Mouse (Mus musculus): Measurements from ENCODE around the gene Pelo. TPM values are rescaled to one million over a fixed set of nuclear protein-coding genes. Genes with fewer than 3 reads are reported as not detected.

Gene Pelo
- polyA plus RNA-seq, 1 experiment from 2014 or later = 6.5 TPM

DNA sequence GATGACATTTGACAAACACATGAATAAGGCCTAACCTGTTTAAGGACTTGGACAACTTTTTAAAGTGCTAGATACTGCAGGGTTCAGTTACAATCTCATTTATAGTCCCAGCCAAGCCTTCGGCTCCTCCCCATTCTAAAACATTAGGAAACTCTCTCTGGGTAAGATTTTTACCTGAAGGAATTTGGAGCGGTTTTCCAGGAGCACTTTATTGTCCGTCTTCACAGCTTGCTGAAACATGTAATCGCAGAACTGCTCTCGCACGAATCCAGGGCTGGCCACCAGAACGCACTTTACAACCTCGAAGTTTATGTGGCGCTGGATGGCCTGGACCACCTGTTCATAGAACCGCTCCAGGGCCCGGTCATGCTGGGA, 979 bp downstream of the Pelo start:
- Histone ChIP-seq H3K27ac (ENCODE audit: low read depth, low read length) (no peak overlapping the region), H3K4me3 (ENCODE audit: low read depth, low read length) (peak overlapping the region; percentile 64), H3K4me2 (ENCODE audit: low read depth, low read length) (peak overlapping the region; percentile 97), H3K27me3 (ENCODE audit: control insufficient read depth, insufficient read depth, low read length) (no peaks in the 10 kb centered on the region), H3K9ac (replicated peaks; ENCODE audit: low read depth, low read length) (peak overlapping the region; percentile 81), H3K4me1 (ENCODE audit: control insufficient read depth, insufficient read depth, low read length) (peaks cover 8% of the 10 kb centered on the region; the same call in 1 of the 2 replicates), H3K9me3 (ENCODE audit: control insufficient read depth, low read length) (no peaks in the 10 kb centered on the region), H3K36me3 (ENCODE audit: control insufficient read depth, insufficient read depth, low read length) (no peaks in the 10 kb centered on the region)
- no peak for ATAC-seq (ENCODE audit: low read depth)
- WGBS = 58% methylated on average over 11 of the region's 11 CpGs

DNA sequence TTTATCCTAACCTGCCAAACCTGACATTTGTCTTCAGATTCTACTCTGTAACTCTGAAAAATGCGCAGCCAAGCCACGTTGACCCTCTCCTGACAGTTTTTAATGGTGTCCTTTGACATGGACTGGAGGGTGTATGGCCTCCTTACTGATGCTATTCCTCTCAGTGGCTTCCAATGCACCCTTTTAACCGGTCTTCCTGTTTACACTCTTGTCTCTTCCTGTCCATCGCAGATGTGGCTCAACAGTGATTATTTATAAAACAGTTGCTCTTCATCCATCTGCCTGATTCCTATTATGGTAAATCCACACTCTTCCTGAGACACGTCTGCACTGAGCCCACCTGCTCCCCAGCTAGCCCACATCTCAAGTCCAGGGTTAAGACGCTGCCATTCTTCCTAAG, 4.0 kb downstream of the Pelo start:
- H3K4me3 ChIP-seq (ENCODE audit: low read depth, low read length) = no peak overlapping the region
- H3K4me1 ChIP-seq (ENCODE audit: control insufficient read depth, insufficient read depth, low read length) = peaks cover 8% of the 10 kb centered on the region; the same call in 1 of the 2 replicates
- no peak for ATAC-seq (ENCODE audit: low read depth)
- H3K27me3 ChIP-seq (ENCODE audit: control insufficient read depth, insufficient read depth, low read length) = no peaks in the 10 kb centered on the region
- H3K36me3 ChIP-seq (ENCODE audit: control insufficient read depth, insufficient read depth, low read length) = no peaks in the 10 kb centered on the region
- H3K9me3 ChIP-seq (ENCODE audit: control insufficient read depth, low read length) = no peaks in the 10 kb centered on the region
- no peak overlapping the region for H3K4me2 ChIP-seq (ENCODE audit: low read depth, low read length)
- no peak overlapping the region for H3K9ac ChIP-seq (replicated peaks; ENCODE audit: low read depth, low read length)
- H3K27ac ChIP-seq (ENCODE audit: low read depth, low read length) = no peak overlapping the region
- WGBS = 92% methylated on average over 6 of the region's 6 CpGs

DNA sequence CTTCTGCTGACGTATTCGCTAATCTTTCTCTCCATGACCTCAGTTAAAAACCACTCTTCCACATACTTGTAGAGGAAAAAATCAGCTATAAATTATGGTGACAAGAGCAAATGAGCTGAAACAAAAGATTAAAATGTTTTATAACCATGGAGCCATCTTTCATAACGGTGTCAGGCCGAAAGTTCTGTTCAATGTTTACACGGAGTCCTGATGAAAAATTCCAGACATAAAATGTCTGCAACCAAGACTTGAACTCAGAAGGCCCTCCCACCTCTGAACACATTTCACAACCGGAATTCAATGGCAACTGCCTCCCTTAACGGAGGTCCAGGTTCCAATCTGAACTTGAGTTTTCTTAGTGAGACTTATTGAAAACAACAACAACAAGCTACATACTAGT, 7.6 kb downstream of the Pelo start:
- Histone ChIP-seq H3K9me3 (ENCODE audit: control insufficient read depth, low read length) (no peaks in the 10 kb centered on the region), H3K4me2 (ENCODE audit: low read depth, low read length) (no peak overlapping the region), H3K27ac (ENCODE audit: low read depth, low read length) (no peak overlapping the region), H3K36me3 (ENCODE audit: control insufficient read depth, insufficient read depth, low read length) (no peaks in the 10 kb centered on the region), H3K9ac (replicated peaks; ENCODE audit: low read depth, low read length) (no peak overlapping the region), H3K27me3 (ENCODE audit: control insufficient read depth, insufficient read depth, low read length) (no peaks in the 10 kb centered on the region), H3K4me3 (ENCODE audit: low read depth, low read length) (no peak overlapping the region), H3K4me1 (ENCODE audit: control insufficient read depth, insufficient read depth, low read length) (no peaks in the 10 kb centered on the region)
- no peak for ATAC-seq (ENCODE audit: low read depth)
- WGBS = 82% methylated on average over 7 of the region's 7 CpGs

DNA sequence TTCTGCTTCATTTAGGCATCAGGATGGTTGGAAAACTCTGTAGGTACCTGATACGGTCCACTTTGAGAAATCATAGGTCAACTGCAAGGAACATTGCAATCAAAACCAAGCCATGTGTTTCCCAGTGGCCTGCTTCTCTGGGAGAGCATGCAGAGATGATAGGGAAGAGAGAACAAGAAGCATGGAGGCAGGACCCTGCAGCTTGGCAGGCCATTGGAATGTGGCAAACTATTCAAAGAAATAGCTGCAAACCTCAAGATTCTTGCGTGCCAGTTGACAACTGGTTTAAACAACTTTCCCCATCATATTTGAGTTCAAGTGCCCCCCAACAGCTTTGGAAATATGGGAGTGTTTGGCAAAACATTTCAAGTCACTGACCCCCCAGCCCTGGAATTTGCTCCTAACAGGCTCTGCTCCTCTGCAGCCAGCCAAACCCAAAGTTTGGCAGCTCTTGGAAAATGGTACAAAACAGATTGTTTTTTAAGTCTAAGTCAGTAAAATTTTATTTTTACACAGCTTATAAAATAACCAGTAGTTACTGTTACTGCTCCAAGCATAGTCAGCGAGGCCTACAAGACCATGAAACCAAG, 9.9 kb downstream of the Pelo start:
- 91% methylated on average over 3 of the region's 3 CpGs for WGBS
- H3K27me3 ChIP-seq (ENCODE audit: control insufficient read depth, insufficient read depth, low read length) = no peaks in the 10 kb centered on the region
- no peaks in the 10 kb centered on the region for H3K9me3 ChIP-seq (ENCODE audit: control insufficient read depth, low read length)
- H3K36me3 ChIP-seq (ENCODE audit: control insufficient read depth, insufficient read depth, low read length) = no peaks in the 10 kb centered on the region
- no peak overlapping the region for H3K4me3 ChIP-seq (ENCODE audit: low read depth, low read length)
- no peak overlapping the region for H3K27ac ChIP-seq (ENCODE audit: low read depth, low read length)
- H3K4me2 ChIP-seq (ENCODE audit: low read depth, low read length) = no peak overlapping the region
- no peak overlapping the region for H3K9ac ChIP-seq (replicated peaks; ENCODE audit: low read depth, low read length)
- no peak for ATAC-seq (ENCODE audit: low read depth)
- no peaks in the 10 kb centered on the region for H3K4me1 ChIP-seq (ENCODE audit: control insufficient read depth, insufficient read depth, low read length)

GRCm38 (mm10) chr13:115078997-115079685, 10.8 kb downstream of the Pelo start:
- H3K36me3 ChIP-seq (ENCODE audit: control insufficient read depth, insufficient read depth, low read length) = no peaks in the 10 kb centered on the region
- H3K9me3 ChIP-seq (ENCODE audit: control insufficient read depth, low read length) = no peaks in the 10 kb centered on the region
- no peak overlapping the region for H3K4me3 ChIP-seq (ENCODE audit: low read depth, low read length)
- H3K4me1 ChIP-seq (ENCODE audit: control insufficient read depth, insufficient read depth, low read length) = no peaks in the 10 kb centered on the region
- no peak overlapping the region for H3K4me2 ChIP-seq (ENCODE audit: low read depth, low read length)
- 87% methylated on average over 6 of the region's 6 CpGs for WGBS
- H3K9ac ChIP-seq (replicated peaks; ENCODE audit: low read depth, low read length) = no peak overlapping the region
- H3K27me3 ChIP-seq (ENCODE audit: control insufficient read depth, insufficient read depth, low read length) = no peaks in the 10 kb centered on the region
- no peak overlapping the region for H3K27ac ChIP-seq (ENCODE audit: low read depth, low read length)
- no peak for ATAC-seq (ENCODE audit: low read depth)

- no peaks in the 10 kb centered on the region for H3K9me3 ChIP-seq (ENCODE audit: control insufficient read depth, low read length)
- no peak overlapping the region for H3K4me3 ChIP-seq (ENCODE audit: low read depth, low read length)
- 85% methylated on average over 9 of the region's 9 CpGs for WGBS
- H3K27me3 ChIP-seq (ENCODE audit: control insufficient read depth, insufficient read depth, low read length) = no peaks in the 10 kb centered on the region
- H3K36me3 ChIP-seq (ENCODE audit: control insufficient read depth, insufficient read depth, low read length) = no peaks in the 10 kb centered on the region
- H3K9ac ChIP-seq (replicated peaks; ENCODE audit: low read depth, low read length) = no peak overlapping the region
- no peak for ATAC-seq (ENCODE audit: low read depth)
- no peak overlapping the region for H3K4me2 ChIP-seq (ENCODE audit: low read depth, low read length)
- H3K4me1 ChIP-seq (ENCODE audit: control insufficient read depth, insufficient read depth, low read length) = no peaks in the 10 kb centered on the region
- H3K27ac ChIP-seq (ENCODE audit: low read depth, low read length) = no peak overlapping the region
These were observed 12.4 kb downstream of the Pelo start for GRCm38 (mm10) chr13:115077346-115078134.

DNA sequence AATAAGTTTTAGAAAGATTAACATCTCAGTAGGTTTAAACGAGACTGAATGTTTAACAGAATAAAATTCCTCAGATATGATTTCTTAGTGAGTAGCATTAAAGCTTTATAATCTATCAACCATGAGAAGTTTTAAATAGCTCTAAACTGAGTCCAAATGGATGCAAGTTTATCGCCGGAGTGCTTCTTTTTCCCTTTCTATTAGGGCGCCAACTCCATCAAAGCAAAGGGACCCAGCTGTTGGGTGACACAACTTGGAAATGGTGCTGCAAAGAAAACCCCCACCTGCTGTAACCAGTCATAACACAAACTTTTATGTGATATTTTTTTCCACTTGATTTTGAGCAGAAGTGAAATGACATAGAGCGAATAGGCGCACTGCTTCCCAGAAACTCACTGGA, 17.6 kb downstream of the Pelo start:
- no peak for ATAC-seq (ENCODE audit: low read depth)
- Histone ChIP-seq H3K36me3 (ENCODE audit: control insufficient read depth, insufficient read depth, low read length) (no peaks in the 10 kb centered on the region), H3K9me3 (ENCODE audit: control insufficient read depth, low read length) (no peaks in the 10 kb centered on the region), H3K4me1 (ENCODE audit: control insufficient read depth, insufficient read depth, low read length) (no peaks in the 10 kb centered on the region), H3K9ac (replicated peaks; ENCODE audit: low read depth, low read length) (no peak overlapping the region), H3K27ac (ENCODE audit: low read depth, low read length) (no peak overlapping the region), H3K4me3 (ENCODE audit: low read depth, low read length) (no peak overlapping the region), H3K4me2 (ENCODE audit: low read depth, low read length) (no peak overlapping the region), H3K27me3 (ENCODE audit: control insufficient read depth, insufficient read depth, low read length) (no peaks in the 10 kb centered on the region)
- 95% methylated on average over 6 of the region's 6 CpGs for WGBS

GRCm38 (mm10) chr13:115071431-115071830, 18.6 kb downstream of the Pelo start:
- H3K9me3 ChIP-seq (ENCODE audit: control insufficient read depth, low read length) = no peaks in the 10 kb centered on the region
- WGBS = 93% methylated on average over 3 of the region's 3 CpGs
- ATAC-seq (ENCODE audit: low read depth) = no peak

GRCm38 (mm10) chr13:115067968-115068330, 22.0 kb downstream of the Pelo start:
- no peak overlapping the region for H3K27ac ChIP-seq (ENCODE audit: low read depth, low read length)
- ATAC-seq (ENCODE audit: low read depth) = no peak
- H3K36me3 ChIP-seq (ENCODE audit: control insufficient read depth, insufficient read depth, low read length) = no peaks in the 10 kb centered on the region
- no peak overlapping the region for H3K4me2 ChIP-seq (ENCODE audit: low read depth, low read length)
- no peak overlapping the region for H3K4me3 ChIP-seq (ENCODE audit: low read depth, low read length)
- H3K9me3 ChIP-seq (ENCODE audit: control insufficient read depth, low read length) = no peaks in the 10 kb centered on the region
- no peaks in the 10 kb centered on the region for H3K4me1 ChIP-seq (ENCODE audit: control insufficient read depth, insufficient read depth, low read length)
- 92% methylated on average over 1 of the region's 1 CpGs for WGBS
- no peak overlapping the region for H3K9ac ChIP-seq (replicated peaks; ENCODE audit: low read depth, low read length)
- H3K27me3 ChIP-seq (ENCODE audit: control insufficient read depth, insufficient read depth, low read length) = no peaks in the 10 kb centered on the region

More at GRCm38 (mm10) chr13:115071431-115071830, 18.6 kb downstream of the Pelo start:
- Histone ChIP-seq H3K9ac (replicated peaks; ENCODE audit: low read depth, low read length) (no peak overlapping the region), H3K4me2 (ENCODE audit: low read depth, low read length) (no peak overlapping the region), H3K4me3 (ENCODE audit: low read depth, low read length) (no peak overlapping the region), H3K27ac (ENCODE audit: low read depth, low read length) (no peak overlapping the region), H3K4me1 (ENCODE audit: control insufficient read depth, insufficient read depth, low read length) (no peaks in the 10 kb centered on the region), H3K27me3 (ENCODE audit: control insufficient read depth, insufficient read depth, low read length) (no peaks in the 10 kb centered on the region), H3K36me3 (ENCODE audit: control insufficient read depth, insufficient read depth, low read length) (no peaks in the 10 kb centered on the region)

All from neural tube, embryonic 14.5 days (tissue).